Mouse (Mus musculus) hindbrain, embryonic 15.5 days (tissue): ENCODE data around the gene Crybg3. TPM values are rescaled to one million over a fixed set of nuclear protein-coding genes. Genes with fewer than 3 reads are reported as not detected.

Source experiments
- ATAC-seq: fragments of 200-750 bp; cut with Nextera tagmentation; 2 replicates; pipeline ENCODE4 v1.8.0; 2017; ENCODE audit warnings: low read depth, moderate number of reproducible peaks, moderate TSS enrichment; ENCODE audit not compliant: low FRiP score
- H3K27ac ChIP-seq: fragments of 300-500 bp; sonication (generic); replicated peaks from 2 replicates; pipeline ENCODE4 v1.5.1; 2015; ENCODE audit warnings: mild to moderate bottlenecking, inconsistent platforms
- H3K27me3 ChIP-seq: fragments of 300-500 bp; sonication (generic); 2 replicates; pipeline ENCODE4 v1.6.1; 2015; ENCODE audit warnings: control low read depth, inconsistent platforms
- H3K36me3 ChIP-seq: fragments of 300-500 bp; sonication (generic); 2 replicates; pipeline ENCODE4 v1.6.1; 2015; ENCODE audit warnings: control low read depth, inconsistent platforms
- H3K4me1 ChIP-seq: fragments of 300-500 bp; sonication (generic); replicated peaks from 2 replicates; pipeline ENCODE4 v1.6.1; 2015; ENCODE audit warnings: control low read depth, inconsistent platforms
- H3K4me2 ChIP-seq: fragments of 300-500 bp; sonication (generic); 2 replicates; pipeline ENCODE4 v1.6.1; 2015; ENCODE audit warnings: moderate library complexity, mild to moderate bottlenecking, inconsistent platforms
- H3K4me3 ChIP-seq: fragments of 300-500 bp; sonication (generic); 2 replicates; pipeline ENCODE4 v1.5.1; 2015; ENCODE audit warnings: mild to moderate bottlenecking, inconsistent platforms
- H3K9ac ChIP-seq: fragments of 300-500 bp; sonication (generic); 2 replicates; pipeline ENCODE4 v1.6.1; 2015; ENCODE audit warnings: inconsistent platforms
- H3K9me3 ChIP-seq: fragments of 300-500 bp; sonication (generic); 2 replicates; pipeline ENCODE4 v1.6.1; 2016; ENCODE audit warnings: control low read depth, inconsistent platforms
- WGBS: fragments of 180-500 bp; shearing (Covaris S2); methylation state at CpG from one replicate; pipeline ENCODE4 v1.1.7; 2015; 5-methylcytosine and 5-hydroxymethylcytosine counted together
- polyA plus RNA-seq: library from polyadenylated mRNA; unstranded; fragments of >200 nt; fragmentation: Nextera tagmentation; extraction: Ambion mirVana; gene quantifications from 2 replicates; pipeline ENCODE4 v1.2.1, GENCODE M21; 2015

Crybg3 gene
- polyA plus RNA-seq: 2.7 and 3.0 TPM in 2 replicates

GRCm38 (mm10) chr16:59600311-59601251 is at the start of gene Crybg3:
Crybg3 (minus strand) TSS chr16:59600979.
- H3K27ac ChIP-seq: peak within 1 kb of the TSS; percentile 80
- WGBS: under 1% methylated on average over 80 of the region's 90 CpGs
- peak within 1 kb of the TSS; percentile 65 for H3K9ac ChIP-seq
- peak within 1 kb of the TSS; percentile 77 for H3K4me3 ChIP-seq
- no peaks in the 10 kb centered on the region for H3K36me3 ChIP-seq
- no peaks in the 10 kb centered on the region for H3K9me3 ChIP-seq
- peak within 1 kb of the TSS; percentile 97 for H3K4me2 ChIP-seq
- peaks cover 24% of the 10 kb centered on the region for H3K4me1 ChIP-seq
- ATAC-seq: peak; percentile 90
- H3K27me3 ChIP-seq: peaks cover 2% of the 10 kb centered on the region; the same call in 1 of the 2 replicates

DNA sequence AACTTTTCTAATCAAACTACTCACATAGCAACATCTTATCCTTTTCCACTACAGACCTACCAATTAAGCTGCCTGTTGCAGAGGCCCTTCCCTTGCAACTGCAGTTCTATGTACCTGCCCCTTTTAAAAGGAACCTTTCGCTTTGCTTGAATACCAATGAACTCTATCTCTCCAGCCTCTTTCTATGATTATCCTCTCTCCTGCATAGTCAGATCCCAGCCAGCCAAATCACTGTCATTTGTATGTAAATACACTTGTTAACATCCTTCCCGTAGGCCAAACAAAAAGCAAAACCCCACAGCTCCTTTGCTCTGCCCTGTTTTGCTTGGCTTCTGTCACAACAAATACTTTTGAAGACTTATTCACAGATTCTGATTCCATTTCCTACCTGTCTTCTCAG is 43.0 kb upstream of the Crybg3 start:
- Histone ChIP-seq H3K9me3 (no peaks in the 10 kb centered on the region), H3K9ac (no peak overlapping the region), H3K27me3 (no peaks in the 10 kb centered on the region), H3K4me2 (no peak overlapping the region), H3K36me3 (no peaks in the 10 kb centered on the region), H3K4me1 (0 out of 2 replicates have a peak, but pooled peaks cover 4% of the 10 kb centered on the region), H3K27ac (no peak overlapping the region), H3K4me3 (no peak overlapping the region)
- WGBS: 43% methylated on average over 2 of the region's 2 CpGs
- ATAC-seq: no peak

DNA sequence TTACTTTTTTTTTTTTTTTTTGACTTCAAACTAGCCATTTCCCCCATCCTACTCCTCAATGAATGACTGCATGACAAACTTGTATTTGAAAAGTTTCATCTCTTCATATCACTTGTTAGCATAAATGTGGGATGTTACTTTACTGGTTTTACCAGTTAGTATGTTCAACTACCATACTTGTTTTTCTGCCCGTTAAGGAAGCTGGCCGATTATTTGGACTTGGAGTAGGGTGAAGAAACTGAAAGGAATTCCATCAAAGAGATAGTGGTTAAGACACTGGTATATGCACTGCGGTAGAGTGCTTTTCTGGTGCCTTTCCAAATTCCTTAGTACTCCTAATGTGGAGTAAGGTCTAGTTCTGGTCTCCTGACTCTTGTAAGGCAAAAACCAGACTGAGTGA is 39.2 kb upstream of the Crybg3 start:
- Histone ChIP-seq H3K4me3 (0 out of 2 replicates have a peak overlapping the region, but pooled peaks have one; percentile 95), H3K4me2 (peak overlapping the region; percentile 59), H3K9me3 (no peaks in the 10 kb centered on the region), H3K27me3 (no peaks in the 10 kb centered on the region), H3K27ac (peak overlapping the region; percentile 100), H3K36me3 (no peaks in the 10 kb centered on the region), H3K4me1 (peaks cover 14% of the 10 kb centered on the region), H3K9ac (no peak overlapping the region)
- no peak for ATAC-seq
- 91% methylated on average over 3 of the region's 3 CpGs for WGBS

DNA sequence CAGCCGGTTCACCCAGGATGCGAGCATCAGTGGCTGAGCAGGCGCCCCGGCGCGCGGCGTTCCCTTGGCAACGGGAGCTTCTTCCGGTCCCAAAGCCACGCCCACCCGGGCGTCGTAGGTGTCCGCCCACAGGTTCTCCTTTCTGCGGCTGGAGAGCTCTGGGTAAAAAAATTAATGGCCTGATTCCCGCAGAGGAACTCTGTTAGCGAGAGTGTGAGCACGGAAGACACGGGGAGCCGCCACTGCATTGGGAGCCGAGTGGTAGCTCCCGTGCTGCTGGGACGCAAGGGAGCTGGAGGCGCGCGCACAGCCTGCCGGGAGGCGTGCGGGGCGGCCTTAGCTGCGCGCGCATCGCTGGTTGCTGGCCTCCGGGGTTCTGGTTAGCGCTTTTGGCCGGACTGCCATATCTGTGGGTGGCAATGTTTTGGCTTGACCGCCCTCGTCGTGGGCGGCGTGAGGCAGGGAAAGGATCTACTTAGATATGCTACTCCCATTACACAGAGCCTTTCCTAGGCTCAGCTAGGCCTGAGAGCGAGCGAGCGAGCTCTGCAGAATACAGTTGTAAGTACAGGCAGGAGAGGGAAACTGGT is 38.4 kb upstream of the Crybg3 start, which contains the start of gene Arl6:
TSS of gene Arl6 (minus strand) at position 290 of the 590 bp plus-strand sequence.
- Histone ChIP-seq H3K4me2 (peak within 1 kb of the TSS; percentile 59), H3K4me3 (peak within 1 kb of the TSS; percentile 95), H3K36me3 (no peaks in the 10 kb centered on the region), H3K9me3 (no peaks in the 10 kb centered on the region), H3K9ac (peak within 1 kb of the TSS; percentile 86), H3K4me1 (peaks cover 14% of the 10 kb centered on the region), H3K27me3 (no peaks in the 10 kb centered on the region), H3K27ac (peak within 1 kb of the TSS; percentile 100)
- under 1% methylated on average over 46 of the region's 46 CpGs for WGBS
- ATAC-seq: peak; percentile 98

DNA sequence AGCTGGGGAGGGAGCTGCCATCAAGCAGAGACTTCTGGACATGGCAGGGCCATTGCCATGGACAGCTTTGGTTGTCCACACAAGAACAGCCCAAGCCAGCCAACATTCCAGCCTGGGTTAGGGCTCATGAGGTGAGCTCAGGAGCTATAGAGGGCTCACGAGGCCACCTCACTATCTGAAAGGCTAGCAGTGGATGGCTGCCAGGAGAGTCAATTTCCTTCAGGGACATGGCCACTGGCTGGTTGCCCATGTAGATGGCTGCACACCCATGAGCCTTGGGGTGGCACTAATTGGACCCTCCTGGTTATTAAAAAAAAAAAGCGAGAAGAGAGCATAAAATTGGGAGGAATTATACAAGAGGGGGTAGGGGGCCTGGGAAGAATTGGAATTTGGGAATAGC is 33.8 kb upstream of the Crybg3 start:
- peaks cover 10% of the 10 kb centered on the region for H3K4me1 ChIP-seq
- H3K4me2 ChIP-seq: no peak overlapping the region
- no peaks in the 10 kb centered on the region for H3K27me3 ChIP-seq
- H3K36me3 ChIP-seq: peaks cover 12% of the 10 kb centered on the region
- H3K9ac ChIP-seq: no peak overlapping the region
- ATAC-seq: no peak
- H3K4me3 ChIP-seq: no peak overlapping the region
- no peak overlapping the region for H3K27ac ChIP-seq
- 78% methylated on average over 2 of the region's 2 CpGs for WGBS
- no peaks in the 10 kb centered on the region for H3K9me3 ChIP-seq

- Histone ChIP-seq H3K9ac (no peak overlapping the region), H3K27ac (no peak overlapping the region), H3K4me3 (no peak overlapping the region), H3K9me3 (no peaks in the 10 kb centered on the region), H3K4me2 (no peak overlapping the region), H3K4me1 (no peaks in the 10 kb centered on the region), H3K36me3 (no peaks in the 10 kb centered on the region), H3K27me3 (no peaks in the 10 kb centered on the region)
- no peak for ATAC-seq
- over 99% methylated on average over 2 of the region's 2 CpGs for WGBS
These were observed 20.8 kb upstream of the Crybg3 start for GRCm38 (mm10) chr16:59621554-59621953.

GRCm38 (mm10) chr16:59617167-59617566 is 16.4 kb upstream of the Crybg3 start:
- 37% methylated on average over 3 of the region's 3 CpGs for WGBS
- no peak overlapping the region for H3K27ac ChIP-seq
- no peaks in the 10 kb centered on the region for H3K36me3 ChIP-seq
- H3K9ac ChIP-seq: no peak overlapping the region
- no peaks in the 10 kb centered on the region for H3K27me3 ChIP-seq
- no peak overlapping the region for H3K4me3 ChIP-seq
- H3K4me1 ChIP-seq: no peaks in the 10 kb centered on the region
- no peaks in the 10 kb centered on the region for H3K9me3 ChIP-seq
- peak; percentile 63; the same call in 1 of the 2 replicates for ATAC-seq
- H3K4me2 ChIP-seq: no peak overlapping the region

- no peak for ATAC-seq
- H3K4me3 ChIP-seq: no peak overlapping the region
- H3K27me3 ChIP-seq: no peaks in the 10 kb centered on the region
- no peak overlapping the region for H3K4me2 ChIP-seq
- WGBS: 72% methylated on average over 3 of the region's 3 CpGs
- no peak overlapping the region for H3K27ac ChIP-seq
- H3K4me1 ChIP-seq: no peaks in the 10 kb centered on the region
- no peaks in the 10 kb centered on the region for H3K9me3 ChIP-seq
- no peak overlapping the region for H3K9ac ChIP-seq
- H3K36me3 ChIP-seq: peaks cover 5% of the 10 kb centered on the region; the same call in 1 of the 2 replicates
These were observed 14.9 kb upstream of the Crybg3 start for GRCm38 (mm10) chr16:59615675-59616074.

DNA sequence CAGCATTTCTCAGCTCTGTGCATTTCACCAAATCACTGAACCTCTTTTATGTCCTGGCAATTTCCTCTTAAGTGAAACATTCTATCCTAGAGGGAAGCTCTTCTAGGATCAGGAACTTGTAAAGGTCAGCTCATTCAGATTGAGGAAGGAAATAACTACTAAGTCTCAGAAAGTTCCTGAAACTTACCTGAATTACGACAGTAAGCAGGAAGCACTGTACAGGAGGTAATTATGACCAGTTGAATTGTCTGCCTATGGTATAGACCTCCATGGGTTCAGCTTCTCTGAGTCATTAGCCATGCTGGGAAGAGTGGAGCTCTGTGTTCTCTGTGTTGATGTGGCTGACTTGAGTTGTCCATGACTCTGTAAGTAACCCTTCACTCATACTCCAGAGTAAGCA is 10.0 kb upstream of the Crybg3 start:
- peaks cover 5% of the 10 kb centered on the region; the same call in 1 of the 2 replicates for H3K36me3 ChIP-seq
- no peak overlapping the region for H3K4me2 ChIP-seq
- H3K4me1 ChIP-seq: no peaks in the 10 kb centered on the region
- 89% methylated on average over 1 of the region's 1 CpGs for WGBS
- H3K4me3 ChIP-seq: no peak overlapping the region
- no peaks in the 10 kb centered on the region for H3K9me3 ChIP-seq
- no peak for ATAC-seq
- H3K9ac ChIP-seq: no peak overlapping the region
- H3K27me3 ChIP-seq: no peaks in the 10 kb centered on the region
- no peak overlapping the region for H3K27ac ChIP-seq

GRCm38 (mm10) chr16:59604078-59604781 is 3.5 kb upstream of the Crybg3 start:
- H3K27ac ChIP-seq: peak overlapping the region; percentile 65; the same call in 1 of the 2 replicates
- peak; percentile 82 for ATAC-seq
- H3K4me3 ChIP-seq: peak overlapping the region; percentile 34
- H3K36me3 ChIP-seq: no peaks in the 10 kb centered on the region
- no peaks in the 10 kb centered on the region for H3K9me3 ChIP-seq
- H3K27me3 ChIP-seq: peaks cover 2% of the 10 kb centered on the region; the same call in 1 of the 2 replicates
- peak overlapping the region; percentile 67 for H3K4me2 ChIP-seq
- 19% methylated on average over 15 of the region's 15 CpGs for WGBS
- peak overlapping the region; percentile 29; the same call in 1 of the 2 replicates for H3K9ac ChIP-seq
- H3K4me1 ChIP-seq: peaks cover 23% of the 10 kb centered on the region

GRCm38 (mm10) chr16:59599411-59600265 is 1.1 kb downstream of the Crybg3 start:
- Histone ChIP-seq H3K36me3 (no peaks in the 10 kb centered on the region), H3K27me3 (peaks cover 2% of the 10 kb centered on the region; the same call in 1 of the 2 replicates), H3K4me2 (peak overlapping the region; percentile 97), H3K4me3 (peak overlapping the region; percentile 77), H3K4me1 (peaks cover 22% of the 10 kb centered on the region), H3K9ac (no peak overlapping the region), H3K27ac (peak overlapping the region; percentile 80; the same call in 1 of the 2 replicates), H3K9me3 (no peaks in the 10 kb centered on the region)
- WGBS: 21% methylated on average over 17 of the region's 17 CpGs
- no peak for ATAC-seq
